Mouse (Mus musculus): ENCODE data around the gene Pheta1. TPM values are rescaled to one million over a fixed set of nuclear protein-coding genes. Genes with fewer than 3 reads are reported as not detected.

The Pheta1 gene
- polyA plus RNA-seq, 1 experiment: 283 TPM

- Histone ChIP-seq H3K27me3 (ENCODE audit: control insufficient read depth, insufficient read depth, low read length) (no peaks in the 10 kb centered on the region), H3K4me1 (ENCODE audit: control insufficient read depth, insufficient read depth, insufficient read length, low read length) (peaks cover 11% of the 10 kb centered on the region), H3K36me3 (ENCODE audit: control insufficient read depth, insufficient read depth, low read length) (no peaks in the 10 kb centered on the region), H3K27ac (ENCODE audit: insufficient read depth, low read depth, low read length) (peak overlapping the region; percentile 93), H3K4me3 (ENCODE audit: low read depth, low read length) (no peak overlapping the region)
- no peak for TF ChIP-seq POLR2A (IDR thresholded peaks at IDR 0.05; ENCODE audit: low read depth, low read length)
- no peak for TF ChIP-seq CTCF (IDR thresholded peaks at IDR 0.05; ENCODE audit: extremely low read depth, insufficient read length, insufficient replicate concordance, low read depth, low read length)
- 42% methylated on average over 6 of the region's 6 CpGs for WGBS
These were observed 22.0 kb downstream of the Pheta1 start for GRCm38 (mm10) chr5:121870832-121871231.

GRCm38 (mm10) chr5:121871515-121872030 lies 22.8 kb downstream of the Pheta1 start:
- WGBS: 71% methylated on average over 13 of the region's 13 CpGs
- no peaks in the 10 kb centered on the region for H3K36me3 ChIP-seq (ENCODE audit: control insufficient read depth, insufficient read depth, low read length)
- TF ChIP-seq CTCF (IDR thresholded peaks at IDR 0.05; ENCODE audit: extremely low read depth, insufficient read length, insufficient replicate concordance, low read depth, low read length): no peak
- no peak for TF ChIP-seq POLR2A (IDR thresholded peaks at IDR 0.05; ENCODE audit: low read depth, low read length)
- H3K4me3 ChIP-seq (ENCODE audit: low read depth, low read length): no peak overlapping the region
- H3K4me1 ChIP-seq (ENCODE audit: control insufficient read depth, insufficient read depth, insufficient read length, low read length): peaks cover 11% of the 10 kb centered on the region
- peak overlapping the region; percentile 31; the same call in 1 of the 2 replicates for H3K27ac ChIP-seq (ENCODE audit: insufficient read depth, low read depth, low read length)
- H3K27me3 ChIP-seq (ENCODE audit: control insufficient read depth, insufficient read depth, low read length): no peaks in the 10 kb centered on the region

GRCm38 (mm10) chr5:121872158-121872557 lies 23.4 kb downstream of the Pheta1 start:
- H3K27me3 ChIP-seq (ENCODE audit: control insufficient read depth, insufficient read depth, low read length): no peaks in the 10 kb centered on the region
- H3K4me3 ChIP-seq (ENCODE audit: low read depth, low read length): no peak overlapping the region
- peaks cover 11% of the 10 kb centered on the region for H3K4me1 ChIP-seq (ENCODE audit: control insufficient read depth, insufficient read depth, insufficient read length, low read length)
- TF ChIP-seq CTCF (IDR thresholded peaks at IDR 0.05; ENCODE audit: extremely low read depth, insufficient read length, insufficient replicate concordance, low read depth, low read length) (peak; percentile 95), POLR2A (IDR thresholded peaks at IDR 0.05; ENCODE audit: low read depth, low read length) (no peak)
- no peak overlapping the region for H3K27ac ChIP-seq (ENCODE audit: insufficient read depth, low read depth, low read length)
- 10% methylated on average over 4 of the region's 4 CpGs for WGBS
- no peaks in the 10 kb centered on the region for H3K36me3 ChIP-seq (ENCODE audit: control insufficient read depth, insufficient read depth, low read length)

GRCm38 (mm10) chr5:121875041-121875440 lies 26.3 kb downstream of the Pheta1 start:
- 89% methylated on average over 12 of the region's 12 CpGs for WGBS
- Histone ChIP-seq H3K4me3 (ENCODE audit: low read depth, low read length) (no peak overlapping the region), H3K36me3 (ENCODE audit: control insufficient read depth, insufficient read depth, low read length) (no peaks in the 10 kb centered on the region), H3K27me3 (ENCODE audit: control insufficient read depth, insufficient read depth, low read length) (no peaks in the 10 kb centered on the region), H3K4me1 (ENCODE audit: control insufficient read depth, insufficient read depth, insufficient read length, low read length) (peaks cover 11% of the 10 kb centered on the region), H3K27ac (ENCODE audit: insufficient read depth, low read depth, low read length) (no peak overlapping the region)
- TF ChIP-seq CTCF (IDR thresholded peaks at IDR 0.05; ENCODE audit: extremely low read depth, insufficient read length, insufficient replicate concordance, low read depth, low read length) (no peak), POLR2A (IDR thresholded peaks at IDR 0.05; ENCODE audit: low read depth, low read length) (no peak)

GRCm38 (mm10) chr5:121876901-121877300 lies 28.1 kb downstream of the Pheta1 start:
- no peak overlapping the region for H3K4me3 ChIP-seq (ENCODE audit: low read depth, low read length)
- 87% methylated on average over 12 of the region's 12 CpGs for WGBS
- H3K4me1 ChIP-seq (ENCODE audit: control insufficient read depth, insufficient read depth, insufficient read length, low read length): no peaks in the 10 kb centered on the region; the same call in 1 of the 2 replicates
- H3K27me3 ChIP-seq (ENCODE audit: control insufficient read depth, insufficient read depth, low read length): no peaks in the 10 kb centered on the region
- TF ChIP-seq POLR2A (IDR thresholded peaks at IDR 0.05; ENCODE audit: low read depth, low read length) (no peak), CTCF (IDR thresholded peaks at IDR 0.05; ENCODE audit: extremely low read depth, insufficient read length, insufficient replicate concordance, low read depth, low read length) (no peak)
- no peak overlapping the region for H3K27ac ChIP-seq (ENCODE audit: insufficient read depth, low read depth, low read length)
- no peaks in the 10 kb centered on the region for H3K36me3 ChIP-seq (ENCODE audit: control insufficient read depth, insufficient read depth, low read length)

GRCm38 (mm10) chr5:121878703-121879102 lies 29.9 kb downstream of the Pheta1 start:
- no peak for TF ChIP-seq POLR2A (IDR thresholded peaks at IDR 0.05; ENCODE audit: low read depth, low read length)
- no peak for TF ChIP-seq CTCF (IDR thresholded peaks at IDR 0.05; ENCODE audit: extremely low read depth, insufficient read length, insufficient replicate concordance, low read depth, low read length)
- WGBS: 83% methylated on average over 17 of the region's 17 CpGs
- H3K27ac ChIP-seq (ENCODE audit: insufficient read depth, low read depth, low read length): no peak overlapping the region
- H3K27me3 ChIP-seq (ENCODE audit: control insufficient read depth, insufficient read depth, low read length): no peaks in the 10 kb centered on the region
- H3K4me3 ChIP-seq (ENCODE audit: low read depth, low read length): no peak overlapping the region
- H3K4me1 ChIP-seq (ENCODE audit: control insufficient read depth, insufficient read depth, insufficient read length, low read length): peaks cover 4% of the 10 kb centered on the region; the same call in 1 of the 2 replicates
- no peaks in the 10 kb centered on the region for H3K36me3 ChIP-seq (ENCODE audit: control insufficient read depth, insufficient read depth, low read length)

GRCm38 (mm10) chr5:121879211-121879610 lies 30.4 kb downstream of the Pheta1 start:
- no peaks in the 10 kb centered on the region for H3K36me3 ChIP-seq (ENCODE audit: control insufficient read depth, insufficient read depth, low read length)
- H3K4me3 ChIP-seq (ENCODE audit: low read depth, low read length): no peak overlapping the region
- WGBS: 53% methylated on average over 6 of the region's 6 CpGs
- H3K27ac ChIP-seq (ENCODE audit: insufficient read depth, low read depth, low read length): no peak overlapping the region
- H3K27me3 ChIP-seq (ENCODE audit: control insufficient read depth, insufficient read depth, low read length): no peaks in the 10 kb centered on the region
- TF ChIP-seq POLR2A (IDR thresholded peaks at IDR 0.05; ENCODE audit: low read depth, low read length) (no peak), CTCF (IDR thresholded peaks at IDR 0.05; ENCODE audit: extremely low read depth, insufficient read length, insufficient replicate concordance, low read depth, low read length) (peak; percentile 82)
- peaks cover 6% of the 10 kb centered on the region; the same call in 1 of the 2 replicates for H3K4me1 ChIP-seq (ENCODE audit: control insufficient read depth, insufficient read depth, insufficient read length, low read length)
